Mouse (Mus musculus) CD4-positive, CD25-positive, alpha-beta regulatory T cell, adult 9 weeks (primary cell): Measurements from ENCODE around the gene Tet2. TPM values are rescaled to one million over a fixed set of nuclear protein-coding genes. Genes with fewer than 3 reads are reported as not detected.

Experiments
- polyA plus RNA-seq: library from polyadenylated mRNA; unstranded; fragments of 100-300 nt; shearing (Covaris generic); gene quantifications from one replicate; pipeline ENCODE4 v1.2.1, GENCODE M21; 2017

The Tet2 gene
- polyA plus RNA-seq: 50.0 TPM

DNA sequence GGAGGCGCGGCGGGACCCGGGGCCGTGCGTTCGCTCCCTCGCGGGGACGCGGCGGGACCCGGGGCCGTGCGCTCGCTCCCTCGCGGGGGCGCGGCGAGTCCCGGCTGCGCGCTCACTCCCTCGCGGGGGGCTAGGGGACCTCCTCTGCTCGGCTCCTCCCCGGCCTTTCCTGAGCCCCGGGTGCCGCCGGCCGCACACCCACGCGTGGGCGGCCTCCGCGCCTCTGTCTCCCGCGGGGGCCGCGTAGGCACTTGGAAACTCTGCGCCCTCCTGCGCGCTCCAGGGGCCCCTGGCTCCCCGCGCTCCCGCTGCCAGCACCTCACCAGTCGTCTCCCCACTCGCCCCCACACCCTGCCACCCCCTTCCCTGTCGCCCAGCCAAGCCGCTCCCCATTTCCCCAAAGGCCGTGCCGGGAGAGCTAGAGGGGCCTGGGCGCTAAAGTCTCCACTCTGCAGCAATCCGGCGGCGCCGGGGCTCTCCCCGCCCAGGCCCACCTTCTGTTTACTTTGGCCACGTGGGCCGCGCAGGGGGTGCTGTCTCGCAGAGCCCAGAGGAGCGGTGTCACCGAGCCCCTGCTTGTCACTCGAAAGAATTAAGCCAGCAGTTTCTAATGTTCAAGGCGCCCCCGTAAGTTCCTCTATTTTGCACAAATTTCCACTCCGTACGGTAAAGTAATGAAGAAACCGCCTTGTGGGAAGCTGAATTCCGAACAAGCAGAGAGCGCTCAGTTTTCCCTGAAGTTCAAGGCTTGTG, at the start of gene Tet2:
Tet2 (minus strand) TSS at position 589 of the 753 bp plus-strand sequence.

Other genes starting within 250 kb of the Tet2 start
- 21.7 TPM for gene Ppa2, start 235.0 kb downstream of the Tet2 start, polyA plus RNA-seq